Mouse (Mus musculus): ENCODE measurements around the gene Prkce.

GRCm38 (mm10) chr17:86697751-86698150 is 530.2 kb downstream of the Prkce start:
- TF ChIP-seq CTCF (IDR thresholded peaks at IDR 0.05): no peak
- no peak for TF ChIP-seq POLR2A (IDR thresholded peaks at IDR 0.05; ENCODE audit: insufficient read depth, low read depth, low read length)
